Mouse (Mus musculus) ovary, postnatal 36 days (tissue): ENCODE measurements around the gene Sarnp.
"Not testable (repeated sequence)": the region's sequence is repeated elsewhere in the genome, so short reads cannot be mapped to it uniquely, and the experiment has no call there.

ENCODE experiments used
- DNase-seq: peaks from one replicate; pipeline ENCODE4 v3.0.0; 2022; ENCODE audit warnings: low spot score, mixed read lengths

The Sarnp gene

GRCm38 (mm10) chr10:128821358-128822056, 4.4 kb downstream of the Sarnp start, which contains the start of gene Ormdl2:
TSS of gene Ormdl2 (minus strand) at chr10:128821645.
- DNase-seq: peak; percentile 98

DNA sequence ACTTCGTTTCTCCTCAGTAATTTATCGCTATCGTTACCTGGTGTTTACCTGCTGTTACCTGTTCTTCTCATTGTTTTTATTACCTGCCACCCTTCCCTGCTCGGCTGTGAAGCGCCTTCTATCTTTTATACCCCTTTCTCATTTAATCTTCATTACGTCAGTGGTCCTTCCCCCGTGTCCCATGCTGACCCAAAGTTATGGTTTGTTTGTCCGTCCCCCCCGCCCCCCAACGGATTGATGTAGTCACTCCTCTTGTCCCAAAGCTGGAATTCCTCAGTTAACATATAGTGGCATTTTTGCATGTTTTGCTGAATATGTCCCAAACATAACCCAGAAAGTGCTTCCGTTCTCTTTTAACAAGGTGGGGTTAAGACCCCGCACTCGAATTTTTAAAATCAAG, 5.0 kb downstream of the Sarnp start:
- no peak for DNase-seq

DNA sequence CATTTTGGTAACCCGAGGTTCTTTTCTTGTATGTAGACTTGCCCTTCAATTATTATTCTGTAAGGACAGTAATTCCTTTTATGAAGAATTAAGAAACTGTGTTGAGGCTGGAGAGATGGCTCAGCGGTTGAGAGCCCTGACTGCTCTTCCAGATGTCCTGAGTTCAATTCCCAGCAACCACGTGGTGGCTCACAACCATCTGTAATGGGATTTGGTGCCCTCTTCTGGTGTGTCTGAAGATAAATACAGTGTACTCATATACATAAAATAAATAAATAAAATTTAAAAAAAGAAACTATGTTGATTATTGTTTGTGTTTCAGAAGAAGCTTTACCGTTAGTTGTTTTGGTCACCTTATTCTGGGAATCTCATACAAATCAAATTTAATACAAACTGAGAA, 6.0 kb downstream of the Sarnp start:
- DNase-seq: not testable (repeated sequence)

- DNase-seq: no peak
Observed at GRCm38 (mm10) chr10:128823821-128824220, 6.7 kb downstream of the Sarnp start.

DNA sequence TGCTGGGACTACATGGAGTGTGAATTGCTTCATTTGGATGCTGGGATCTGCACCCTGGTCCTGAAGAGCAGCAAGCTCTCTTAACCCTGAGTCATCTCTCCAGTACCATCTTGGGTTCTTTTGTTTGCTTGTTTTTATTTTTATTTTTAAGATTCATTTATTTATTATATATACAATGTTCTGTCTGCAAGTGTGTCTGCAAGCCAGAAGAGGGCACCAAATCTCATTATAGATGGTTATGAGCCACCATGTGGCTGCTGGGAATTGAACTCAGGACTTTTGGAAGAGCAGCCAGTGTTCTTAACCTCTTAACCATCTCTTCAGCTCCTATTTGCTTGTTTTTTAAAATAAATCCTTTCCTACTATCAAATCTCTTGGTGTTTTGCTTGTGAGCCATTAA, 20.3 kb downstream of the Sarnp start:
- no peak for DNase-seq

DNA sequence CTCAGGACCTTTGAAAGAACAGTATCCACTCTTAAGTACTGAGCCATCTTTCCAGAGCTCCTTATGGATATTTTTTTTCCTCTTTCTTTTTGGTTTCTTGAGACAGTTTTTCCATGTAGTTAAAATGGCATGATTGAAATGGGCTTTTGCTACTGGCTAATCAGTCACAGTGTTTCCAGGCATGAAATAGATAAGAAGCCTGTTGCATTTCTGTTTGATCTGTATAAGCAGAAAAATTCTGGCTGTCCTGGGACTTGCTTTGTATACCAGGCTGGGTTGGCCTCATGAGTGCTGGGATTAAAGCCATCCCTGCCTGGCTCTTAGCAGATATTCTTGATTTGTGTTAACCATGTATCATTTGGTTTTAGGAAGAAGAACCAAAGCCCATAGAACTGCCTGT, 22.3 kb downstream of the Sarnp start:
- no peak for DNase-seq

GRCm38 (mm10) chr10:128840612-128841011, 23.5 kb downstream of the Sarnp start:
- DNase-seq: no peak

DNA sequence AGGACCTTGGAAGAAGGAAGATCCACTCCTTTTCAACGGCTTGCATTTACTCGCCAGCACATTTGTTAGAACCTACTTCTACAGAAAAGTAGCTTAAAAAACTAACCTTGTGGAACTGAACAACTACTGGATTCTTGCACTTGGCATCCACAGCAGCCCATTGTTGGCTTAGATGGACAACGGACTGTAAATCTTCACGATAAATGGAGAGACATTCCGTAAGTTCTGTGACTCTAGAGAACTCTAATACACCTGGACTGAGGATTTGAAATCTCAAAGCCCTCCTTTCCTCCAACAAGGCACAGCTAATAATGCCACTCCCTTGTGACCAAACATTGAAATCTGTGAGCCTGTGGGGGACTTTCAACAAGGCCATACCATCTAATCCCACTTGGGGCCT, 26.1 kb downstream of the Sarnp start:
- no peak for DNase-seq

- DNase-seq: no peak
Observed at GRCm38 (mm10) chr10:128845516-128845915, 28.4 kb downstream of the Sarnp start.

GRCm38 (mm10) chr10:128846664-128847063, 29.5 kb downstream of the Sarnp start:
- no peak for DNase-seq

DNA sequence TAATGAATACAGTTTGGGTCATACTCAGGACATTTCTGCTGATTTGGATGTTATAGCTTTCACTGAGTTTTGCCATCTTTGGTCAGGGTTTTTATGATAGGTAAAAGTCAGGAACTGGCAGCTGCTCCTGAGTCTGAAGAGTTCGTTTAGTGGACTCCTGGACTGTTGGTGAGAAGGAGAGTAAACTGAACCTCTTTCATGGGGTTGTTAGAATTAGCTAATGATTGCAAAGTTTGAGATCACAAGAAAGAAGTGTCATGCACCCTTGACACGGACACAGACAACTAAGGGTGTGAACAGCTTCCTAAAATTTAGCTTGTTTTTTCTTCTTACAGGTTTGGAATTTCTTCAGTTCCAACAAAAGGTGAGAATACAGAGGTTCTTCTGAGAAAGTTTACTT, 31.3 kb downstream of the Sarnp start:
- no peak for DNase-seq

DNA sequence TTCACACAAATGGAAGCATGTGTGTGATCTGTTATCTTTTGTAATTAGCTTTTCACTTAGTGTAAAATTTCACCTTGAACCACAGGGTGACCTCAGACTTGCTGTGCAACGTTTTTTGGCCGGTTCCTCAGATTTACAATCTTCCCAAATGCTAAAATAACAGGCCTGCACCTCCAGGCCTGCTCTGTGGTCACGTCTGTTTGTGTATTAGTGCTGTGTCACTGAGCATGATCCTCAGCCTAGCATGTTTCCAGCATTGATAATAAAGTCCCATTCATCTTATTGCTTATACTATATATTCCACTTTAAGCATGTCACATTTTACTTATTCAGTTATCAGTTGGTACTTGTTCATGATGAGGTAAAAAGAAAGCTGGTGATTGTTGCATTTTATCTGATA, 33.2 kb downstream of the Sarnp start:
- DNase-seq: no peak

- DNase-seq: no peak
Observed at GRCm38 (mm10) chr10:128861176-128861575, 44.0 kb downstream of the Sarnp start.

DNA sequence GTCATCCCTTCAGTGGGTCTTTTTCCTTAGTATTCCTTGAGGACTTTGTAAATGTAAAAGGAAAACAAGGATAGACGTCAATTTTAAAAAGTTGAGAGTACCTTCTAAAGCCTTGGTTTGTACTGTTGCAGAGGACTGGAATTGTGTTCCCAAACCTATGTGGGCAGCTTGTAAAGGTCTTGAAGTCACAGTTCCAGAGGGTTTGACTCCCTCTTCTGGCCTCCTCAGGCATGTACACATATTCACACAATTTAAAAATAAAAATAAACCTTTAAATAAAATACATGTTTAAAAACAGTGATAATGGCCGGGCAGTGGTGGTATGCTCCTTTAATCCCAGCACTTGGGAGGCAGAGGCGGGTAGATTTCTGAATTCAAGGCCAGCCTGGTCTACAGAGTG, 48.9 kb downstream of the Sarnp start:
- no peak for DNase-seq

- no peak for DNase-seq
Observed at GRCm38 (mm10) chr10:128866518-128866917, 49.4 kb downstream of the Sarnp start.

DNA sequence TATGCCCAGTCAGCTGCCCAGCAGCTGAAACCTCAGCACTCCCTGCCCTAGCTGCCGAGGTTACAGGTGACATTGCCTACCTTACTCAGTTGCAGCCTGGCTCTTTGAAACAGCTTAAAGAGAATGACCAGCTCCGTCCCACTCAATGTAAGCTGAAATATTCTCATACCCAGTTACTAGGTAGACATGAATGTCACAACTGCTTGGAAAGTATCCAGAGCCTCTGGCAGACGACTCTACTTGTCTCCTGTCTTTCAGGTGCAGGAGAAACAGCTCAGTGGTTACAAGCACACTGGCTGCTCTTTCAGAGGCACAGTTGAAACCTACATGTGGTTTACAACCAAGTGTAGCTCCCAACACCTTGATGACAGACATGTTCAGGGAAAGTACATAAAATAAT, 53.2 kb downstream of the Sarnp start:
- DNase-seq: no peak

DNA sequence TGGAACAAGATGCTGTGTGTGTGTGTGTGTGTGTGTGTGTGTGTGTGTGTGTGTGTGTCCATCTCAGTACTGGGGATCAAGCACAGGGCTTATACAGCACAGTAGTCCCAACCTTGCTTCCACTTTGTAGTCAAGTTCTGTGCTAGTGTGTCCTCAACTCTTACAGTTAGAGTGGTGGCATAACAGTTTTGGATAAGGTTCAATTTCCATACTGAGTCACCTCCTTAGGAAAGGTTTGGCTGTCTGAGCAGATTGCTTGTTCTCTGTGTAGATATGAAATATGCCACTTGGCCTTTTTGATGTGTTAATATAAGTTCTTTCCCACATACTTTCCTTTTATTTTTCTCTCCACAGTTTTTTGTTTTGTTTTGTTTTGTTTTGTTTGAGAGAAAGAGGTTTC, 61.2 kb downstream of the Sarnp start:
- no peak for DNase-seq

- DNase-seq: no peak
Observed at GRCm38 (mm10) chr10:128878811-128879210, 61.7 kb downstream of the Sarnp start.

GRCm38 (mm10) chr10:128882067-128882466, 64.9 kb downstream of the Sarnp start:
- DNase-seq: no peak

DNA sequence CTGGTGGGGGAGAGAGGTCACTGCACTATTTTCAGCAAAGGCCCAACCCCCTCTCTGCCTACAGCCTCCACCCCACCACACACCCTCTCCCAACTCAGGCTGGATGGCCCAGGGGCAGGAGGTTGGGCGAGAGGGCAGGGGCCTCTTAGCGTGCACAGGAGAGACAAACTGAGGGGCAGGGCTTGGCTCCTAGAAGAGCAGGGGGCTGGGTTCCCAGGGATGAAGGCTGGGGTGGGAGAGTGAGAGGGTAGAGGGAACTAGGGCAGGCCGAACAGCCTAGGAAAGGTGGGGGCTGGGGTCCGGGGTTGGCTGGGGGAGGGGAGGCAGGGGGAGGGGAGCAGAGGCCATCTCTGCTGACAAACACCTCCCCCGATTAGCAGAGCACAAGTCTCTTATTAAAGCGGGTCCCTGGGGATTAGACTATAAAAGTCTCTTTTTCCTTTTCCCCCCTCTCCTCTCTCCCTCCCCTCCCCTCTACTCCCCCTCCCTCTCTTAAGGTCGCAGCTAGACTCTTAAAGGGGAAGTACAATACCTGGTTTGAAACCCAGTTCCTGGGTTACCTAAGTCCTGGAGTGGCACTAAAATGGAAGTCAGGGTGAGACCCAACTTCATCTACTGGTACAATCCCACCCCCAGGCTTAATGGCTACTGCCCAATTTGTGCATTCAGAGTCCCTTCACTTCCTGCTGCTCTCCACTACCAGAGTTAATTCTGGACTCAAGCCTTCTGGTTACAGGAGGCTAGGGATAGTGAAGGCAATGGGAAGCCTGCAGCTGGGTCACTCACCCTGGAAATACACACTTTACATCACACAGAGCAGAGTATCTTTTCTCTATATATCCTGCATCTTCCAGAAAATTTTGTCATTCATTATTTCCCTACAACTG, 72.1 kb downstream of the Sarnp start:
- no peak for DNase-seq

DNA sequence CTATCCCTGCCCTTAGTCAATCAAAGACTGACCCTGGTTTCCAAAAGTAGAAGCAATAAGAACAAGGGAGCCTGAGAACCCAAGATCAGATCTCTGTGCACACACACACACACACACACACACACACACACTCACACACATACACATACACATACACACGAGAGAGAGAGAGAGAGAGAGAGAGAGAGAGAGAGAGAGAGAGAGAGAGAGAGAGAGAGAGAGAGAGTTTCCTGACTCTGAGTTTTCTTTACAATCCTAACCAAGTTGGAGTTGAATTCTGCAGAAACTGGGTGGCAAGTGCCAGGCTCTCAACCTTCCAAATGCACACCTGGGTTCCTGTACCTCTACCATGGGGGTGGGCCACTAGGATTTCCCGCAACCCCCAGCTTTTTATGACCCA, 72.7 kb downstream of the Sarnp start:
- no peak for DNase-seq

DNA sequence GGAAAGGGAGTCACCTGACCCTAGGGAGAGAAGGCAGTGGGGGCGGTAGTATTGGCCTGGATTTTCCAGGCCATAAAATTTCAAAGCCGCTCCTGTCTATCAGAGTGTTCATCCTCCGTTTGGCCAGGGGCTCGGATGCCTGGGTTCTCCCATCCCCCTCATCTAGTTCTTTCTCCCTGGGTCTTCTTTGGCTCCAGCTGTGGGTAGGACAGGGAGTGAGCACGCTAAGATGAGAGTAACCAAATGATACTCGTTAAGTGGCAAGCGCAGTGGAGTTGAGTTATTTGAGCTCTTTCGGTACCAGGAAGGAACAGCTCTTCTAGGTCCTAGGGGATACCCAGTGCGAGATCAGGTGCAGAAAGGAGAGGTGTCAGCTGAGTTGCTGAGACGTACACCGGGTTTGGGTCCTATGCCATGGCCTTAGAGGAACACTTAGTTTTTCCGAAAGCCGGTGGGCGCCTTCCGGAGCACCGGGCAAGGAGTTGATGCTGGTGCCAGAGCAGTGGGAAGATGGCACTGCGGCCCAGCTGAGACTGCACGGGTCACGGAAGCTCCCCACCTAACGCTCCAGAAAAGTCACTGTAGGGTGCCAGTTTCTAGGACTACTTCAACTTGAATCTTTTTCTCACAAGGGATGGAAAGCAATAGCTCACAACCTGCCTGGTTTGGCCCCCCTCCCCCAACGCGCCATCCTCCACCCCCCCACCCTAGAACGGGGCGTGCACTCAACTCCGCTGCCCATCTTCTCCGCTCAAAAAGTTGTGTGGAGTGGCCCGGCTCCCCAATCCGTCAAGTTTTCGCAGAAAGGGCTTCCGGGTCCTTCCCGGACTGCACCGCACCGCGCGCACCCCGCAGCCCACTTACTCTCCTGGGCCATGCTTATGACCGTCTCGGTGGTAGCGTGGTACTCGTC, 73.5 kb downstream of the Sarnp start:
- DNase-seq: no peak
